Mouse (Mus musculus) right cerebral cortex, adult 18-20 months (tissue): ENCODE data around the gene Keg1.

ENCODE experiments used
- DNase-seq: peaks from one replicate; pipeline ENCODE4 v3.0.0; 2022; ENCODE audit warnings: mixed read lengths

Gene Keg1

DNA sequence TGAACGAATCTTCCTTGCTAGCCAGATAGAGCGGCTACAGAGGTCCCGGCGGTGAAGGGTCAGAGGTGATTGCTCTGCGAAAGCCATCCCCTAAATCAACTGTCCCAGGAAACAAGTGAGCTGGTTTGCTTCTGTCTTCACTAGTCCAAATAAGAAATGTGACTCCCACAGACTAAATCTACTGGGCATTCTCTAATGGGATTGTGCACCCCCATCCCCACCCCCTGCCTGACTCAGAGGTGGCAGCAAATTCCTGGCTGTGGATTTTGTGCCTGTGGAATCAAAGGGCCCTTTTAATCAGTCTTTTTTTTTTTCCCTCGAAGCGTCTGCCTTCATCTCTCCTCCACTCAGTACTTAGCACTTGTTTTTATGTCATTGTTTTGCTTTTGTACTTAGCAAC, 69.7 kb downstream of the Keg1 start, which contains the start of gene Cntf:
Cntf (minus strand) TSS at position 325 of the 400 bp plus-strand sequence.
- DNase-seq: no peak
